Mouse (Mus musculus): ENCODE measurements around the gene Stk16. TPM values are rescaled to one million over a fixed set of nuclear protein-coding genes. Genes with fewer than 3 reads are reported as not detected.

Gene Stk16
- polyA plus RNA-seq, 1 experiment from 2014 or later, result 125 TPM

GRCm38 (mm10) chr1:75215785-75216184, 5.1 kb downstream of the Stk16 start:
- Histone ChIP-seq H3K9me3 (replicated peaks) (no peaks in the 10 kb centered on the region), H3K4me2 (replicated peaks) (no peak overlapping the region), H3K4me1 (peaks cover 33% of the 10 kb centered on the region), H3K27me3 (peaks cover 53% of the 10 kb centered on the region), H3K27ac (no peak overlapping the region), H3K9ac (no peak overlapping the region), H3K36me3 (peaks cover 37% of the 10 kb centered on the region), H3K4me3 (no peak overlapping the region)
- WGBS, result 95% methylated on average over 9 of the region's 9 CpGs
- no peak for ATAC-seq (ENCODE audit: low FRiP score)

DNA sequence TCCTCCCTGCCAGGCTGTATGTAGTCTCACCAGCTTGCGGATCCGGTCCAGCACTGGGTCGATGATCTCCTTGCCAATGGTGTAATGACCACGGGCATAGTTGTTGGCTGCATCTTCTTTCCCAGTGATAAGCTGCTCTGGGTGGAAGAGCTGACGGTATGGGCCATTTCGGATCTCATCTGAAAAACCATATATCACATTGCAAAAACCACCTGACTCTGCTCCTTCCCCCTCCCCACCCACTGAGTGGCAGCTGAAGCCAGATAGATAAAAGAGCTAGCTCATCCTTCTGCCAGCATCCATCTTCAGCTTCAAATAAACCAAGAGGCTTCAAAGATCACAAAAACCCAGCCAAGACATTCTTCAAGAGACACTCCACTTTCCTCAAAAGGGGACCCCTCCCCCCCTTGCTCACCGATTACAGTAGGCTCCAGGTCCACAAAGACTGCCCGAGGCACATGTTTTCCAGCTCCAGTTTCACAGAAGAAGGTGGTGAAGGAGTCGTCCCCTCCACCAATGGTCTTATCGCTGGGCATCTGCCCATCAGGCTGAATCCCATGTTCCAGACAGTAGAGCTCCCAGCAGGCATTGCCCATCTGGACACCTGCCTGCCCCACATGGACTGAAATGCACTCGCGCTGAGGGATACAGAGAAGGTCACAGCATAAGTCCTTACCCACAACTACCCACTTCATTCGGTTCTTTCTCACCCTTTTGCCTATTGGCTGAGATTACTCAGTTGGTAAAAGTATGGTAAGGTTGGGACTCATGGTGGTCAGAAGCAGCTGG, 6.4 kb downstream of the Stk16 start:
- Histone ChIP-seq H3K4me3 (no peak overlapping the region), H3K27ac (no peak overlapping the region), H3K4me2 (replicated peaks) (no peak overlapping the region), H3K9me3 (replicated peaks) (no peaks in the 10 kb centered on the region), H3K9ac (no peak overlapping the region), H3K4me1 (peaks cover 24% of the 10 kb centered on the region), H3K36me3 (peaks cover 34% of the 10 kb centered on the region), H3K27me3 (peaks cover 66% of the 10 kb centered on the region)
- no peak for ATAC-seq (ENCODE audit: low FRiP score)
- 79% methylated on average over 13 of the region's 13 CpGs for WGBS

GRCm38 (mm10) chr1:75217893-75218226, 7.2 kb downstream of the Stk16 start:
- no peak for ATAC-seq (ENCODE audit: low FRiP score)
- no peak overlapping the region for H3K9ac ChIP-seq
- H3K4me1 ChIP-seq, result peaks cover 17% of the 10 kb centered on the region
- peaks cover 27% of the 10 kb centered on the region for H3K36me3 ChIP-seq
- WGBS, result 6% methylated on average over 6 of the region's 6 CpGs
- H3K9me3 ChIP-seq (replicated peaks), result no peaks in the 10 kb centered on the region
- no peak overlapping the region for H3K27ac ChIP-seq
- H3K4me3 ChIP-seq, result peak overlapping the region; percentile 49; the same call in 1 of the 2 replicates
- H3K27me3 ChIP-seq, result peaks cover 72% of the 10 kb centered on the region
- H3K4me2 ChIP-seq (replicated peaks), result peak overlapping the region; percentile 91

DNA sequence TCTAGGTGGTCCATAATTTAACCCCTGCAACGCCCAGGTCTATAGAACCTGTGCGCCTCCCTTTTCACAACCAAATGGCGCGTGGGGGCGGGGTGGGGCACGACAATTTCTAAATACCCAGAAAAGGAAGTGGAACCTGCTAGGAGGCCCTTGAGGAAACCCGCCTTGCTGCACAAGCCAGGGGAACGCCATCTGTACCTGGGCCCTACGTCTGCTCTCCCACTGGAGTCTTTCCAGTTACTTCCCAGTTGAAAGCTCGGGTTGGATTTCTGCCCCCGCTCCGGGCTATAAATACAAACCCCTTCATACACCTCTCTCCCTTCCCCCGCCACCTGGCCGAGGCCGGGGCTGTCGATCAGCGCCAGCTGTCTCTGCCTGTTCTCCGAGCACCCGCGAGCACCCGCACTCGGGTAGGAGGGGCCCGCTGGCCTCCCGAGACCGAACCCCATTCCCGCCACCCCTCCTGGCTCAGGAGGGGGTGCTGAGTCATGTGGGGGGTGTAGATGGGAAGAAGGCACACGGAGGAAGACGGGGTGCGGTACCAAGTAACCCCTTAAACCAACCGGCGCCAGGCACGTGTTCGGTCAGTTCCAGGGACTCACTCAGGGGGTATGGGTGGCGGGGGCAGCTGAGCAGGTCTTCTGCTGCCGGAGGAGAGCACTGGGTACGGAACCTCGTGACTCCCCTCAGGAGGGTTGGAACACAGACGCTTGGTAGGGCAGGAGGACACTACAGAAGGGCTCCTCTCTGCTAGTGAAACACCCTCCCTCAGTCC, 7.8 kb downstream of the Stk16 start:
- Histone ChIP-seq H3K36me3 (peaks cover 21% of the 10 kb centered on the region), H3K9me3 (replicated peaks) (no peaks in the 10 kb centered on the region), H3K4me2 (replicated peaks) (peak overlapping the region; percentile 91), H3K9ac (peak overlapping the region; percentile 32; the same call in 1 of the 2 replicates), H3K4me1 (peaks cover 17% of the 10 kb centered on the region), H3K27me3 (peaks cover 72% of the 10 kb centered on the region), H3K27ac (no peak overlapping the region), H3K4me3 (peak overlapping the region; percentile 49)
- WGBS, result 2% methylated on average over 38 of the region's 38 CpGs
- peak; percentile 58 for ATAC-seq (ENCODE audit: low FRiP score)

DNA sequence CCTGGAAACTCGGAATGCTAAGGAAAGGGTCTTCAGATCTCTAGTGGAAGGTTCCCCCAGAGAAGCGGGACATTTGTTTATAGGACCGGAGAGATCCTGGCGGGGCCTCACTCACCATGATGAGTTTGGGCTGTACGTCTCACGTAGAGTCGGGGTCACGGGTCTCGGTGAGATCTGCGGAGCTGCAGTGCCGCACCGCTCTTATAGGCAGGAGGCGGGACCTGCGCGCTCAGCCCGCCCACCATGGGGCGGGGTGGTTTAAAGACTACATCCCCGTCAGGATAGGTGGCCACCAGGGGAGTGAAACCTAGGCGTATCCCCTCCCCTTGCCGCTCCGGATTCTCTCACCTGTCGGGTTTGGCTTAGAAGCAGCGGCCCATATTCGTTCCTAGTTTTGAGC, 8.4 kb downstream of the Stk16 start:
- H3K36me3 ChIP-seq, result peaks cover 14% of the 10 kb centered on the region
- peaks cover 17% of the 10 kb centered on the region for H3K4me1 ChIP-seq
- WGBS, result 0% methylated on average over 24 of the region's 24 CpGs
- peak overlapping the region; percentile 49 for H3K4me3 ChIP-seq
- peak overlapping the region; percentile 91 for H3K4me2 ChIP-seq (replicated peaks)
- peak overlapping the region; percentile 58 for H3K9ac ChIP-seq
- peaks cover 72% of the 10 kb centered on the region for H3K27me3 ChIP-seq
- no peaks in the 10 kb centered on the region for H3K9me3 ChIP-seq (replicated peaks)
- peak; percentile 86 for ATAC-seq (ENCODE audit: low FRiP score)
- no peak overlapping the region for H3K27ac ChIP-seq

DNA sequence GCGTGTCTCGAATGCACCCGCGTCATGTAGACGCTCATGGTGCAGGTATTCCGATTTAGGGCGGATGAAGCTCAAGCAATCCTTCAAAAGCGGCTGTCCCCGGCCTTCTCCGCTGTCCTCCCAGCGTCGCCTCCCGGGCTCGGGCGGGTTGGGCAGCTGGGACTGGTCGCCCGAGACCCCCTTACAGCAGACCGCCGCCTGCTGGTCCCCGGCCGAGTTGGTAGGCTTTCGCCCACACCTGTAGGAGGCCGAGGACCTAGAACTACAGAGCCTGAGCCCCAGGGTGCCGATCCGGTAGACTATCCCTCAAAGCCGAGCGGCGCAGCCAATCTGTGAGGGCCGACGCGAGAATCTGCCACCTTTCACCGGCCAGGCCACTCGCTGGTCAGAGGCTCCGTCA, 8.9 kb downstream of the Stk16 start, which contains the start of gene Tuba4a:
Gene Tuba4a, minus strand, starts transcription at position 335 of the 400 bp plus-strand sequence.
- H3K36me3 ChIP-seq, result peaks cover 10% of the 10 kb centered on the region; the same call in 1 of the 2 replicates
- no peak within 1 kb of the TSS for H3K27ac ChIP-seq
- peak within 1 kb of the TSS; percentile 58 for H3K9ac ChIP-seq
- H3K27me3 ChIP-seq, result peaks cover 72% of the 10 kb centered on the region
- H3K4me3 ChIP-seq, result peak within 1 kb of the TSS; percentile 49
- no peaks in the 10 kb centered on the region for H3K9me3 ChIP-seq (replicated peaks)
- peak within 1 kb of the TSS; percentile 91 for H3K4me2 ChIP-seq (replicated peaks)
- peak; percentile 44; the same call in 1 of the 2 replicates for ATAC-seq (ENCODE audit: low FRiP score)
- WGBS, result under 1% methylated on average over 33 of the region's 34 CpGs
- H3K4me1 ChIP-seq, result peaks cover 17% of the 10 kb centered on the region

DNA sequence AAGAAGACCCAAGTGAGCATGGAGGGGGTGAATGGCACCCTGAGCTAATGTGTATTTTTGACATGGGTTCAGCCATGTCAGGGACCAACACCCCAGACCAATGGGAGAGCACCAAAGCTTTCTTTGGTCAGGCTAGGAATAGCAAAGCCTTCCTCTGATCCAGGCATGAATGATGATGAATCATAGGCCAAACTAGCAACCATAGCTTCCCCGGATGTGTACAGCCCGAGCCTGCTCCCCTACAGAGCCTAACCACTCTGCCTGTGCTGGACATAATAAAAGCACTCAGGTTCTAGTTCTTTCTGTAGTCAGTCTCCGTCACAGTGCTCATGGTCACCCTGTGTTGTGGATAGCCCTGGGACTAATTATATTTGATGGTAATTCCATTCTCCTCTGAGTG, 10.9 kb downstream of the Stk16 start:
- Histone ChIP-seq H3K27ac (no peak overlapping the region), H3K9ac (no peak overlapping the region), H3K4me1 (peaks cover 17% of the 10 kb centered on the region), H3K4me3 (no peak overlapping the region), H3K36me3 (no peaks in the 10 kb centered on the region), H3K4me2 (replicated peaks) (no peak overlapping the region), H3K27me3 (peaks cover 61% of the 10 kb centered on the region), H3K9me3 (replicated peaks) (no peaks in the 10 kb centered on the region)
- no peak for ATAC-seq (ENCODE audit: low FRiP score)
- WGBS, result 78% methylated on average over 3 of the region's 3 CpGs

GRCm38 (mm10) chr1:75222926-75223325, 12.3 kb downstream of the Stk16 start:
- no peaks in the 10 kb centered on the region for H3K36me3 ChIP-seq
- H3K9ac ChIP-seq, result no peak overlapping the region
- H3K27ac ChIP-seq, result no peak overlapping the region
- no peak overlapping the region for H3K4me2 ChIP-seq (replicated peaks)
- H3K9me3 ChIP-seq (replicated peaks), result no peaks in the 10 kb centered on the region
- peaks cover 47% of the 10 kb centered on the region for H3K27me3 ChIP-seq
- 83% methylated on average over 6 of the region's 6 CpGs for WGBS
- H3K4me3 ChIP-seq, result no peak overlapping the region
- H3K4me1 ChIP-seq, result peaks cover 17% of the 10 kb centered on the region
- no peak for ATAC-seq (ENCODE audit: low FRiP score)

DNA sequence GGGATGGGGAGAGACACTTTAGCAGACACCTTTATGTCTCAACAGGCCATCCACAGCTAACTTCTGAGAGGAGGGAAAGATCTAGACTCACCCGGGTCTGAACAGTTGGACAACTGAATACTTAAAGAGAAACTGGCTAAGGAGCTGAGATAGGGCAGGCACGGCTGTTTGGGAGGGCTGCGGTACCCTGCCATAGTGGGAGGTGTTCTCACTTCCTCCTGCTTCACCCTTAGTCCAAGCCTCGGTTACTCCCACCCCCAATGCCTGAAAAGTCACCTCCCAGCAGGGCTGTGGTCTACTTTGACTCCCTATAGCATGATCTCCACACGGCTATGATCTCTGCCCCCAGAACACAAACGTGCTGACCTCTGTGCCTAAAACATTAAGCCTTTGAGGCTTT, 12.9 kb downstream of the Stk16 start:
- Histone ChIP-seq H3K27me3 (peaks cover 41% of the 10 kb centered on the region), H3K27ac (no peak overlapping the region), H3K4me2 (replicated peaks) (no peak overlapping the region), H3K36me3 (no peaks in the 10 kb centered on the region), H3K9me3 (replicated peaks) (no peaks in the 10 kb centered on the region), H3K4me1 (peaks cover 12% of the 10 kb centered on the region), H3K9ac (no peak overlapping the region), H3K4me3 (no peak overlapping the region)
- ATAC-seq (ENCODE audit: low FRiP score), result no peak
- WGBS, result 66% methylated on average over 6 of the region's 6 CpGs

GRCm38 (mm10) chr1:75225473-75225872, 14.8 kb downstream of the Stk16 start:
- H3K36me3 ChIP-seq, result no peaks in the 10 kb centered on the region
- H3K9ac ChIP-seq, result no peak overlapping the region
- peaks cover 22% of the 10 kb centered on the region for H3K27me3 ChIP-seq
- no peak overlapping the region for H3K27ac ChIP-seq
- no peaks in the 10 kb centered on the region for H3K4me1 ChIP-seq
- no peak overlapping the region for H3K4me2 ChIP-seq (replicated peaks)
- ATAC-seq (ENCODE audit: low FRiP score), result no peak
- H3K4me3 ChIP-seq, result no peak overlapping the region
- 75% methylated on average over 3 of the region's 3 CpGs for WGBS
- H3K9me3 ChIP-seq (replicated peaks), result no peaks in the 10 kb centered on the region

GRCm38 (mm10) chr1:75226138-75226537, 15.5 kb downstream of the Stk16 start:
- 55% methylated on average over 2 of the region's 2 CpGs for WGBS

DNA sequence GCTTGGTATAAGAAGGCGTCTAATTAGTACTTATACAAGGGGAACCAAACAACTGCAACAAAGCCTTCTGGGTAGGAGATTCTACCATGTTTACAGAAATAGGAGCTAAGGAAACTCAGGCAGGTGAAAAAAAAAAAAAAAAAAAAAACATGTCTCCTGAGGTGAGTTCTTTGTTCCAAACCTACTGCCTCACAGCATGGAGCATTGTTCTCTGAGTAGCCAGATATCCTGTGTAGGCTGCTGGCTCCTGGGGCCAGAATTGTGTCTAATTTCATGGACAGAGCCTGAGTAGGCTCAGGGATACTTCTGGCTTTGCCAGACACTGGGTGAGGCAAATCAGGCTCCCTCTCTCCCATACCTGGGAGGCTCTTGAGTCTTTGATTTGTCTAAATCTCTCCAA, 17.0 kb downstream of the Stk16 start:
- no peak for ATAC-seq (ENCODE audit: low FRiP score)
- Histone ChIP-seq H3K4me1 (no peaks in the 10 kb centered on the region), H3K9me3 (replicated peaks) (no peaks in the 10 kb centered on the region), H3K36me3 (no peaks in the 10 kb centered on the region), H3K4me2 (replicated peaks) (no peak overlapping the region), H3K9ac (no peak overlapping the region), H3K27ac (no peak overlapping the region), H3K27me3 (peaks cover 8% of the 10 kb centered on the region), H3K4me3 (no peak overlapping the region)
- 77% methylated on average over 1 of the region's 1 CpGs for WGBS

More at GRCm38 (mm10) chr1:75226138-75226537, 15.5 kb downstream of the Stk16 start:
- Histone ChIP-seq H3K9me3 (replicated peaks) (no peaks in the 10 kb centered on the region), H3K4me2 (replicated peaks) (no peak overlapping the region), H3K27ac (no peak overlapping the region), H3K27me3 (peaks cover 15% of the 10 kb centered on the region), H3K36me3 (no peaks in the 10 kb centered on the region), H3K4me1 (no peaks in the 10 kb centered on the region), H3K4me3 (no peak overlapping the region), H3K9ac (no peak overlapping the region)
- no peak for ATAC-seq (ENCODE audit: low FRiP score)

All from hindbrain, embryonic 12.5 days (tissue).